Mouse (Mus musculus): Measurements from ENCODE around the gene Polr2c. TPM values are rescaled to one million over a fixed set of nuclear protein-coding genes. Genes with fewer than 3 reads are reported as not detected.
A peak's percentile ranks its signal among the peaks of the same experiment; 100 is the strongest.

Gene Polr2c
- 117 and 122 TPM in 2 replicates for polyA plus RNA-seq (2015; fragmentation: Nextera tagmentation; extraction: Ambion mirVana)

- Histone ChIP-seq H3K4me2 (peak within 1 kb of the TSS; percentile 71), H3K36me3 (peaks cover 40% of the 10 kb centered on the region), H3K9me3 (replicated peaks) (no peaks in the 10 kb centered on the region), H3K9ac (replicated peaks) (peak within 1 kb of the TSS; percentile 98), H3K4me3 (replicated peaks) (peak within 1 kb of the TSS; percentile 92), H3K27ac (replicated peaks) (peak within 1 kb of the TSS; percentile 84), H3K4me1 (peaks cover 18% of the 10 kb centered on the region), H3K27me3 (replicated peaks) (no peaks in the 10 kb centered on the region)
- ATAC-seq (ENCODE audit: low FRiP score) = peak; percentile 80
- under 1% methylated on average over 68 of the region's 68 CpGs for WGBS
Measured at GRCm38 (mm10) chr8:94857346-94858173, at the start of gene Polr2c. TSS of gene Polr2c (plus strand) at chr8:94857450.

GRCm38 (mm10) chr8:94807506-94807905 lies 49.7 kb upstream of the Polr2c start:
- WGBS = 49% methylated on average over 7 of the region's 7 CpGs
- no peaks in the 10 kb centered on the region for H3K36me3 ChIP-seq
- ATAC-seq (ENCODE audit: low FRiP score) = no peak
- no peak overlapping the region for H3K9ac ChIP-seq (replicated peaks)
- no peak overlapping the region for H3K4me3 ChIP-seq (replicated peaks)
- no peaks in the 10 kb centered on the region for H3K27me3 ChIP-seq (replicated peaks)
- H3K27ac ChIP-seq (replicated peaks) = no peak overlapping the region
- H3K9me3 ChIP-seq (replicated peaks) = no peaks in the 10 kb centered on the region
- no peak overlapping the region for H3K4me2 ChIP-seq
- peaks cover 7% of the 10 kb centered on the region for H3K4me1 ChIP-seq

GRCm38 (mm10) chr8:94808372-94808771 lies 48.9 kb upstream of the Polr2c start:
- Histone ChIP-seq H3K9me3 (replicated peaks) (no peaks in the 10 kb centered on the region), H3K27ac (replicated peaks) (no peak overlapping the region), H3K36me3 (no peaks in the 10 kb centered on the region), H3K27me3 (replicated peaks) (no peaks in the 10 kb centered on the region), H3K4me1 (peaks cover 8% of the 10 kb centered on the region), H3K9ac (replicated peaks) (no peak overlapping the region), H3K4me2 (no peak overlapping the region), H3K4me3 (replicated peaks) (no peak overlapping the region)
- ATAC-seq (ENCODE audit: low FRiP score) = no peak
- WGBS = 88% methylated on average over 6 of the region's 6 CpGs

DNA sequence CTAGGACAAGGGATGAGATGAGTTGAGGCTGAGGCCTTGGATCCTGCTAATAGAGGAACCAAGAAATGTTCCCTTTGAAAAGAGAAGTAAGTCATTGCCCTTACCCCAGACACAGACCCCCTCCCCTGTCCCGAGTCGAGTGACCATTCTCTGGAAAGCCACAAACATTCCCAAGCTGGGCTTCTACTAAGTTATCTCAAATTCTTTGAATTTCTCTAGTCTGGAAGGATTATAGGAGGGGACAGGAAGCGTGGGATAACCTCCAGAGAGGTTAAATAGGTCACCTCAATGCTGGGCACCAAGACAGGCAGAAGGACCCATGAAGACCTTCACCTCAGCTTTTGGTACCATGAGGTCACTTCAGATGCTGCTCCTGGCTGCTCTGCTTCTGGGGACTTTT lies 47.1 kb upstream of the Polr2c start, which contains the start of gene Ccl17:
Ccl17 (plus strand) TSS at position 301 of the 400 bp plus-strand sequence.
- WGBS = 86% methylated on average over 3 of the region's 3 CpGs
- no peaks in the 10 kb centered on the region for H3K9me3 ChIP-seq (replicated peaks)
- H3K4me1 ChIP-seq = peaks cover 8% of the 10 kb centered on the region
- no peaks in the 10 kb centered on the region for H3K36me3 ChIP-seq
- H3K27ac ChIP-seq (replicated peaks) = no peak within 1 kb of the TSS
- no peaks in the 10 kb centered on the region for H3K27me3 ChIP-seq (replicated peaks)
- no peak within 1 kb of the TSS for H3K4me3 ChIP-seq (replicated peaks)
- no peak within 1 kb of the TSS for H3K9ac ChIP-seq (replicated peaks)
- no peak for ATAC-seq (ENCODE audit: low FRiP score)
- no peak within 1 kb of the TSS for H3K4me2 ChIP-seq

DNA sequence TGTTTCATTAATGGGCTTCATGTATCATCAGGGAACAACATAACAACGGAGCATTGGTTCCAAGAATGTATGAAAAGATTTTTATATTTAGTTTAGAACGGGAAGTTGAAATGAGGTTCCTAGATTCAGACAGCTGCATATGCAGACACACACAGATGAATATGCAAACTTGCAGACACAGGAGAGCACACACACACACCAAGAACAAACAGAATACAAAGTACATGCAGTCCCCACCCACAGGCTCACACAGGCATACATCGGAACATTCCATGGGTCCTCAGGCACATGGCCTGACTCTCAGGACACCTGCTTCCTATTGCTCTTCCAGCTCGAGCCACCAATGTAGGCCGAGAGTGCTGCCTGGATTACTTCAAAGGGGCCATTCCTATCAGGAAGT lies 46.4 kb upstream of the Polr2c start:
- ATAC-seq (ENCODE audit: low FRiP score) = no peak
- H3K9me3 ChIP-seq (replicated peaks) = no peaks in the 10 kb centered on the region
- no peak overlapping the region for H3K4me2 ChIP-seq
- no peaks in the 10 kb centered on the region for H3K27me3 ChIP-seq (replicated peaks)
- no peaks in the 10 kb centered on the region for H3K36me3 ChIP-seq
- no peak overlapping the region for H3K27ac ChIP-seq (replicated peaks)
- peaks cover 8% of the 10 kb centered on the region for H3K4me1 ChIP-seq
- WGBS = 80% methylated on average over 5 of the region's 5 CpGs
- H3K4me3 ChIP-seq (replicated peaks) = no peak overlapping the region
- H3K9ac ChIP-seq (replicated peaks) = no peak overlapping the region

DNA sequence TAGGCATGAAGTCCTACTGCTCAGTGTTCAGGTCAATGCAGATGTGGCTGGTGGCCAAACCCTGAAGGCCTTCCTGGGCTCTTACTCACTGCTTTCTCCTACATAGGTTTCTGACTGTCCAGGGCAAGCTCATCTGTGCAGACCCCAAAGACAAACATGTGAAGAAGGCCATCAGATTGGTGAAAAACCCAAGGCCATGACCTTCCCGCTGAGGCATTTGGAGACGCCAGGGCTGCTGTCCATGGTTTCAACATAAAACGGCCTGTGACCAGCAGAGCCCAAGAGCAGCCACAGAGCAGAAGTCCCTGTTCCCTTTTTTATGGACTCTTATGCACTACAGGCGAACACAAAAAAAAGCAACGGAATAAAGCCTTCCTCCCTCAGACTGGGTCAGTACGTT lies 45.6 kb upstream of the Polr2c start:
- no peak overlapping the region for H3K27ac ChIP-seq (replicated peaks)
- ATAC-seq (ENCODE audit: low FRiP score) = no peak
- no peak overlapping the region for H3K4me2 ChIP-seq

GRCm38 (mm10) chr8:94812645-94813098 lies 44.6 kb upstream of the Polr2c start:
- H3K9ac ChIP-seq (replicated peaks) = 0 out of 2 replicates have a peak overlapping the region, but pooled peaks have one; percentile 12
- peak; percentile 89 for ATAC-seq (ENCODE audit: low FRiP score)
- peak overlapping the region; percentile 14; the same call in 1 of the 2 replicates for H3K4me3 ChIP-seq (replicated peaks)

More for the DNA sequence above, 45.6 kb upstream of the Polr2c start:
- no peaks in the 10 kb centered on the region for H3K9me3 ChIP-seq (replicated peaks)
- no peaks in the 10 kb centered on the region for H3K36me3 ChIP-seq
- H3K4me3 ChIP-seq (replicated peaks) = no peak overlapping the region
- H3K27me3 ChIP-seq (replicated peaks) = no peaks in the 10 kb centered on the region
- H3K4me1 ChIP-seq = peaks cover 8% of the 10 kb centered on the region
- no peak overlapping the region for H3K9ac ChIP-seq (replicated peaks)
- WGBS = 80% methylated on average over 6 of the region's 6 CpGs

GRCm38 (mm10) chr8:94814556-94814955 lies 42.7 kb upstream of the Polr2c start:
- 0% methylated on average over 1 of the region's 1 CpGs for WGBS
- H3K9me3 ChIP-seq (replicated peaks) = no peaks in the 10 kb centered on the region
- H3K4me3 ChIP-seq (replicated peaks) = no peak overlapping the region
- H3K27ac ChIP-seq (replicated peaks) = no peak overlapping the region
- H3K4me1 ChIP-seq = peaks cover 8% of the 10 kb centered on the region
- H3K9ac ChIP-seq (replicated peaks) = no peak overlapping the region
- no peak overlapping the region for H3K4me2 ChIP-seq
- no peak for ATAC-seq (ENCODE audit: low FRiP score)
- peaks cover 1% of the 10 kb centered on the region; the same call in 1 of the 2 replicates for H3K36me3 ChIP-seq
- no peaks in the 10 kb centered on the region for H3K27me3 ChIP-seq (replicated peaks)

More at GRCm38 (mm10) chr8:94812645-94813098, 44.6 kb upstream of the Polr2c start:
- 22% methylated on average over 6 of the region's 6 CpGs for WGBS
- peak overlapping the region; percentile 73 for H3K27ac ChIP-seq (replicated peaks)
- H3K36me3 ChIP-seq = no peaks in the 10 kb centered on the region
- no peaks in the 10 kb centered on the region for H3K27me3 ChIP-seq (replicated peaks)
- H3K4me1 ChIP-seq = peaks cover 8% of the 10 kb centered on the region
- H3K4me2 ChIP-seq = peak overlapping the region; percentile 42
- H3K9me3 ChIP-seq (replicated peaks) = no peaks in the 10 kb centered on the region

DNA sequence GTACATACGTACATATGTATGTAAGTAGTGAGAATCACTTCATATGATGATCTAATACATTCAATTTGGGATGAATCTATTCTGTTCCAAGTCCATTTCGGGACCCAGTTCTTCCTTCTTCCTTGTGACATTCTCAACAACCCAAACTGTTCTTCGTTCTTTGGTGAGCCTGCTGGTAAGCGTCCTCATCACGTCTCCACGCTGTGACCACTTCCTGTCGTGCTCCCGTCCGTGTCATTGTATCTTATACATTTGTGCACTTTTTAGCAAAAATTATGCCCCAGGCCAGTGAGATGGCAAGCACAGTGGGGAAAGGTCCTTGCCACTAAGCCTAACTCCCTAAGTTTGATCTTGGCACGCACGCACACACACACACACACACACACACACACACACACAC lies 39.3 kb upstream of the Polr2c start:
- Histone ChIP-seq H3K9ac (replicated peaks) (no peak overlapping the region), H3K36me3 (peaks cover 31% of the 10 kb centered on the region), H3K4me3 (replicated peaks) (no peak overlapping the region), H3K9me3 (replicated peaks) (no peaks in the 10 kb centered on the region), H3K27me3 (replicated peaks) (no peaks in the 10 kb centered on the region), H3K4me2 (no peak overlapping the region), H3K4me1 (no peaks in the 10 kb centered on the region), H3K27ac (replicated peaks) (no peak overlapping the region)
- WGBS = 90% methylated on average over 11 of the region's 11 CpGs
- no peak for ATAC-seq (ENCODE audit: low FRiP score)

- Histone ChIP-seq H3K4me1 (no peaks in the 10 kb centered on the region), H3K27ac (replicated peaks) (no peak overlapping the region), H3K27me3 (replicated peaks) (no peaks in the 10 kb centered on the region), H3K4me2 (no peak overlapping the region), H3K9ac (replicated peaks) (no peak overlapping the region), H3K4me3 (replicated peaks) (no peak overlapping the region), H3K9me3 (replicated peaks) (no peaks in the 10 kb centered on the region), H3K36me3 (peaks cover 46% of the 10 kb centered on the region)
- WGBS = 85% methylated on average over 6 of the region's 6 CpGs
- ATAC-seq (ENCODE audit: low FRiP score) = no peak
Measured at GRCm38 (mm10) chr8:94819671-94820179, 37.5 kb upstream of the Polr2c start.

DNA sequence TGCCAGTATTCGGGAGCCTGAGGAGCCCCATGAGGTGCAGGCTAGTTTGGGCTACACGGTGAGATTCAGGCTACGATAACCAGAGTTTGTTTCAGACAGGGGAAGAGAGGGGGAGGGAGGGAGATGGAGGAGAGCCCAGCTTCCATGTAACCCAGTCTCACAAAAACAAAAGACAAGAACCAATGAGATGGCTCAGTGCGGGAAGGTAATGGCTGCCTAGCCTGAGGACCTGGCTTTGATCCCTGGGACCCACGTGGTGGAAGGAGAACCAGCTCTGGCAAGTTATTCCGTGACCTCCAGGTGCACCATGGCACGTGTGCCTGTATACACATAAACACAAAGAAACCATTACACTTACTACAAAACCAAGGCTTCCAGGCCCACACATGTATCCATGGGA lies 36.7 kb upstream of the Polr2c start:
- Histone ChIP-seq H3K27me3 (replicated peaks) (no peaks in the 10 kb centered on the region), H3K9me3 (replicated peaks) (no peaks in the 10 kb centered on the region), H3K27ac (replicated peaks) (no peak overlapping the region), H3K4me1 (no peaks in the 10 kb centered on the region), H3K9ac (replicated peaks) (no peak overlapping the region), H3K4me2 (no peak overlapping the region), H3K4me3 (replicated peaks) (no peak overlapping the region), H3K36me3 (peaks cover 53% of the 10 kb centered on the region)
- 85% methylated on average over 7 of the region's 7 CpGs for WGBS
- no peak for ATAC-seq (ENCODE audit: low FRiP score)

- Histone ChIP-seq H3K4me3 (replicated peaks) (no peak overlapping the region), H3K27me3 (replicated peaks) (no peaks in the 10 kb centered on the region), H3K4me1 (no peaks in the 10 kb centered on the region), H3K4me2 (no peak overlapping the region), H3K9ac (replicated peaks) (no peak overlapping the region), H3K9me3 (replicated peaks) (no peaks in the 10 kb centered on the region), H3K36me3 (peaks cover 59% of the 10 kb centered on the region), H3K27ac (replicated peaks) (no peak overlapping the region)
- WGBS = 85% methylated on average over 2 of the region's 2 CpGs
- ATAC-seq (ENCODE audit: low FRiP score) = no peak
Measured at GRCm38 (mm10) chr8:94821381-94821780, 35.9 kb upstream of the Polr2c start.

All from neural tube, embryonic 15.5 days (tissue).